Mouse (Mus musculus): ENCODE measurements around the gene Lamb1.

DNA sequence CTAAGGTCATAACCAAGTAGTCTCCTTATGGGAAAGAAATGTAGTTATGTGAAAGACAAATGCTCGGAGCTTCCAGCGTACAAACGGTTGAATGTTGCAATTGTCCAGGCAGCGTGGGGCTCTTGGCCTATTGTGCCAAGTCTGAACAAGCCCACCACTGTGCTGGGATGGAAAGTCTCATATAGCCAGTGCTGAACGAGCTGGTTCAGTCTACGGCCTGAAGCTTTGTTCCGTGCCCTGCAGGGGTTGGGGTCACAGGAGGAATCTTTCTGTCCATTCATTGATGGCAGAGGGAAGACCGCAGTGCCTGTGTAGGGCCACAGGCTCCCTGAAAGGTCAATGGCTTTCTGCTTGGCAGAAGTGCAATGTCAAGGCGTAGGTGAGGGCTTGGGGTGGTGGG, 45.7 kb downstream of the Lamb1 start:
- no peak for TF ChIP-seq POLR2A (IDR thresholded peaks at IDR 0.05; ENCODE audit: low read depth, low read length)
- TF ChIP-seq CTCF (IDR thresholded peaks at IDR 0.05; ENCODE audit: borderline replicate concordance, insufficient read depth, low read length): no peak

Measured in embryonic fibroblast, embryonic 13.5 days (primary cell).